Mouse (Mus musculus) ES-Bruce4 (cell line): Measurements from ENCODE around the gene 6430548M08Rik.

Experiments used
- EP300 ChIP-seq: IDR thresholded peaks from 2 replicates; pipeline ENCODE4 v1.6.1; 2011; ENCODE audit warnings: low read depth, low read length; ENCODE audit not compliant: insufficient read depth
- POLR2A ChIP-seq: IDR thresholded peaks from one replicate; pipeline ENCODE4 v1.8.1; 2011; ENCODE audit warnings: low read length; ENCODE audit not compliant: insufficient read depth

GRCm38 (mm10) chr8:120152636-120153035 lies 38.7 kb downstream of the 6430548M08Rik start:
- TF ChIP-seq POLR2A (no peak), EP300 (no peak)
